Mouse (Mus musculus): ENCODE data around the gene Sult6b2.

GRCm38 (mm10) chr6:142846855-142847254, 42.6 kb upstream of the Sult6b2 start:
- TF ChIP-seq GATA1 (IDR thresholded peaks at IDR 0.05; ENCODE audit: borderline replicate concordance, low read length), result no peak
- TF ChIP-seq CTCF (IDR thresholded peaks at IDR 0.05; ENCODE audit: low read depth, low read length), result no peak
- no peak for TF ChIP-seq POLR2AphosphoS5 (IDR thresholded peaks at IDR 0.05; ENCODE audit: insufficient replicate concordance, low read depth, low read length)
- TF ChIP-seq TAL1 (conservative IDR thresholded peaks at IDR 0.05; ENCODE audit: low read depth, low read length), result no peak
- TF ChIP-seq GATA2 (IDR thresholded peaks at IDR 0.05; ENCODE audit: borderline replicate concordance, low read depth, low read length), result no peak

All from G1E (cell line).